Mouse (Mus musculus): ENCODE data around the gene Abca13.
"Not testable (repeated sequence)": the region's sequence is repeated elsewhere in the genome, so short reads cannot be mapped to it uniquely, and the experiment has no call there.

DNA sequence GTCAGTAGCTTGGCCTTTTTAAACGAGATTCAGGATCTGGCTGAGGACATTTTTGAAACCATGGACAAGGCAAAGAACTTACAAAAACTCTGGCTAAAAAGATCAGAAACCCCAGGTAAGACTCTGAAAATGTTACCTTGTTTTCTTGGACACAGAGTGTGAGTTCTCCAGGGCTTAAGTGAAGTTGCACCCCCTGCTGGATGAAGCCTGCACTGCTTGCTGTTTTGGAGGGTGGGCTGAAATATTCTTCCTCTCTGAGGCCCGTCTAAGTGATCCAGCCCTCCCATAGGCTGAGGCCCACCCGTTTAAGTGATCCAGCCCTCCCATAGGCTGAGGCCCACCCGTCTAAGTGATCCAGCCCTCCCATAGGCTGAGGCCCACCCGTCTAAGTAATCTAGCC lies 57.9 kb downstream of the Abca13 start:
- TF ChIP-seq CTCF (IDR thresholded peaks at IDR 0.05; ENCODE audit: low read depth, low read length); TAL1 (conservative IDR thresholded peaks at IDR 0.05; ENCODE audit: low read depth, low read length): not testable (repeated sequence)

All from G1E (cell line).